Mouse (Mus musculus): ENCODE data around the gene Atraid.

Atraid gene

GRCm38 (mm10) chr5:31054261-31055215 lies 6.4 kb downstream of the Atraid start, which contains the start of gene Cad:
Gene Cad (plus strand): TSS chr5:31054780.
- DNase-seq: peak; percentile 96

- peak; percentile 50 for DNase-seq
These were observed 7.4 kb downstream of the Atraid start for GRCm38 (mm10) chr5:31055216-31056140.

- no peak for DNase-seq
These were observed 21.7 kb downstream of the Atraid start for GRCm38 (mm10) chr5:31069810-31070209.

- DNase-seq: no peak
These were observed 22.9 kb downstream of the Atraid start for GRCm38 (mm10) chr5:31071059-31071458.

GRCm38 (mm10) chr5:31071821-31072220 lies 23.7 kb downstream of the Atraid start:
- DNase-seq: no peak

- DNase-seq: no peak
These were observed 25.1 kb downstream of the Atraid start for GRCm38 (mm10) chr5:31073176-31073575.

GRCm38 (mm10) chr5:31076346-31076745 lies 28.2 kb downstream of the Atraid start:
- DNase-seq: no peak

- DNase-seq: no peak
These were observed 32.1 kb downstream of the Atraid start for GRCm38 (mm10) chr5:31080059-31080794.

- no peak for DNase-seq
These were observed 32.7 kb downstream of the Atraid start for GRCm38 (mm10) chr5:31080795-31081164.

- DNase-seq: peak; percentile 54
These were observed 33.3 kb downstream of the Atraid start for GRCm38 (mm10) chr5:31081386-31081785.

- DNase-seq: peak; percentile 73
These were observed 34.2 kb downstream of the Atraid start for GRCm38 (mm10) chr5:31082355-31082754.

GRCm38 (mm10) chr5:31082935-31083625 lies 35.0 kb downstream of the Atraid start:
- no peak for DNase-seq

- DNase-seq: peak; percentile 25
These were observed 35.8 kb downstream of the Atraid start for GRCm38 (mm10) chr5:31083949-31084348.

GRCm38 (mm10) chr5:31086606-31087005 lies 38.5 kb downstream of the Atraid start:
- no peak for DNase-seq

- DNase-seq: no peak
These were observed 39.0 kb downstream of the Atraid start for GRCm38 (mm10) chr5:31087131-31087530.

- peak; percentile 11 for DNase-seq
These were observed 44.3 kb downstream of the Atraid start for GRCm38 (mm10) chr5:31092231-31092975.

- peak; percentile 61 for DNase-seq
These were observed 45.3 kb downstream of the Atraid start for GRCm38 (mm10) chr5:31093151-31094041.

GRCm38 (mm10) chr5:31094100-31094798 lies 46.1 kb downstream of the Atraid start:
- DNase-seq: peak; percentile 48

All from embryo, embryonic 11 days (tissue).